Mouse (Mus musculus) megakaryocyte, embryonic 14.5 days (primary cell): ENCODE data around the gene Nav1.
"Not testable (repeated sequence)": the region's sequence is repeated elsewhere in the genome, so short reads cannot be mapped to it uniquely, and the experiment has no call there.

Experiments
- FLI1 ChIP-seq: IDR thresholded peaks from 2 replicates; pipeline ENCODE4 v1.6.1; 2012; ENCODE audit warnings: low read length, inconsistent platforms, mixed read lengths
- GATA1 ChIP-seq: IDR thresholded peaks from 3 replicates; pipeline ENCODE4 v1.6.1; 2012; ENCODE audit warnings: mixed read lengths, low read length, inconsistent platforms, borderline replicate concordance

DNA sequence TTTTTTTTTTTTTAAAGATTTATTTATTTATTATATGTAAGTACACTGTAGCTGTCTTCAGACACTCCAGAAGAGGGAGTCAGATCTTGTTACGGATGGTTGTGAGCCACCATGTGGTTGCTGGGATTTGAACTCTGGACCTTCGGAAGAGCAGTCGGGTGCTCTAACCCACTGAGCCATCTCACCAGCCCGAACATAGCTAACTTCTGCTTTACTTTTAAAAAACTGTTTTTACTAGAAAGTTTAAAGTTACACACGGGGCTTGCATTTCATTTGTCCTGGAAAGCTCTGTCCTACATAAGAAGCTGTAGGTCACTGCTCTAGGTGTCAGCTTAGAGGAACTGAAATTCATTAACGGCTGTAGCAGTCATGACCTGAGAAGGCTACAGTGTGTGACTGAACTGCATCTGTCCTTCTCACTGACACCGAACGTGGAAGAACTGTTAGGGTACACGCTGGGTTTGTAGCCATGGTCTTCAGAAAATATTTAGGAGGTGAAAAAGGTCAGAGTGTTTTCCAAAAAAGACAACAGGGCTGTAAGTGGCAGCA, 122.5 kb downstream of the Nav1 start:
- TF ChIP-seq GATA1, FLI1: not testable (repeated sequence)
